Mouse (Mus musculus) adrenal gland, postnatal 4 days (tissue): ENCODE results near the gene Nadk2. TPM values are rescaled to one million over a fixed set of nuclear protein-coding genes. Genes with fewer than 3 reads are reported as not detected.

Experiments
- DNase-seq, 2 experiments: peaks; one replicate each; pipeline ENCODE4 v3.0.0; 2021 to 2022; ENCODE audit warnings: low spot score in 2 of 2, mixed read lengths in 2 of 2
- total RNA-seq, 2 experiments: library from RNA; stranded (reverse); gene quantifications; 2 replicates each; pipeline ENCODE4 v1.2.3; 2021

Gene Nadk2
- total RNA-seq, 2 experiments from 2014 or later = 90.3 to 90.6 TPM

- no peak for DNase-seq
Observed at GRCm38 (mm10) chr15:9087895-9088682, 17.0 kb downstream of the Nadk2 start.

- no peak for DNase-seq
Observed at GRCm38 (mm10) chr15:9088683-9089072, 17.6 kb downstream of the Nadk2 start.

GRCm38 (mm10) chr15:9089136-9089720, 18.2 kb downstream of the Nadk2 start:
- no peak for DNase-seq

GRCm38 (mm10) chr15:9090662-9091061, 19.6 kb downstream of the Nadk2 start:
- no peak for DNase-seq

GRCm38 (mm10) chr15:9093598-9094365, 22.7 kb downstream of the Nadk2 start:
- DNase-seq = no peak

DNA sequence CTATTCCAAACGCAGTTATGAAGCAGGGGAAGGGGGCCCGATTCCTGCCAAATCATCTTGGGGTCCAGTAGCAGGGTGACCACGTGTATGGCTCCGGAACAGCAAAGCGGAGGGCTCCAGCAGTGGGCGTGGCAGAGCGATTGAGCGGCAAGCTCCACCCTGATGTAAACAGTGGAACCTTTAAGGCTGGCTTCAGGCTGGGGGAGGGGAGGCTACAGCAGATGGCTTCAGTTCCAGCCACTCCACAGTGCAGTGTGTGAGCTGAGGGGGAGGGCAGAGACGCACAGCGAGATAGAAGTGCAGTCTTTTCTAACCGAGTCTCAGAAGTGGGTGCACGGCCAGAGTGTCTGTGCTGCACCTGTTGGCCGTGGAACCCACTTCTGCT, 23.3 kb downstream of the Nadk2 start:
- no peak for DNase-seq

GRCm38 (mm10) chr15:9096865-9097264, 25.8 kb downstream of the Nadk2 start:
- no peak for DNase-seq

DNA sequence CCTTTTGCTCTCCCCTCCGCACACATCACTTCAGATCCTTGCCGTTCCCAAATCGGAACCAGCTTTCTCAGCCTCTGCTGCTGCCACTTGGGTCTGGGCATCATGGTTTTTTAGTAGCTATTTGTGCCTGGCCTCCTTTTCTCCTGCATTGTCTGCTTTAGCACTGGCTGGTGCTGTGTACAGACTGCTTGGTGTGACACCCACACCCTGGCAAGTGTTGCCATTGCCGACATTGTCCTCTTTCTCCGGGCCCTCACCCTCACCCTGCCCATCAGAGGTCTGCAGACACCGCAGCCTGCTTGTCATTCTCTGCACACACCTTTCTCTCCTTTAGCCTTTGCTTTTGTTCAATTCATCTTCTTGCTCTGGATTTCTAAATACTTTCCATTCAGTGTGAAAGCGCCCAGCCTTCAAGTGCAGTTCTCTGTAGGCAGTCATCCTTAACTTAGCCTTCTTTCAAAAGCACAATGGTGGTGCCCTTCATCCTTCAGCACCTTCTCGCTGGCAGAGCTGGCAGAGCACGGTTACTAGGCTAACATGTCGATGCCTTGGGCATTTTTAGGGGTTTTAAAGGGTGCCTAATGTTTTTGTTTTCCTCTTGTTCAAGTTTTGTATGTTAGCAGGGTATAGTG, 29.5 kb downstream of the Nadk2 start:
- DNase-seq = no peak

GRCm38 (mm10) chr15:9106303-9107074, 35.4 kb downstream of the Nadk2 start:
- no peak for DNase-seq

DNA sequence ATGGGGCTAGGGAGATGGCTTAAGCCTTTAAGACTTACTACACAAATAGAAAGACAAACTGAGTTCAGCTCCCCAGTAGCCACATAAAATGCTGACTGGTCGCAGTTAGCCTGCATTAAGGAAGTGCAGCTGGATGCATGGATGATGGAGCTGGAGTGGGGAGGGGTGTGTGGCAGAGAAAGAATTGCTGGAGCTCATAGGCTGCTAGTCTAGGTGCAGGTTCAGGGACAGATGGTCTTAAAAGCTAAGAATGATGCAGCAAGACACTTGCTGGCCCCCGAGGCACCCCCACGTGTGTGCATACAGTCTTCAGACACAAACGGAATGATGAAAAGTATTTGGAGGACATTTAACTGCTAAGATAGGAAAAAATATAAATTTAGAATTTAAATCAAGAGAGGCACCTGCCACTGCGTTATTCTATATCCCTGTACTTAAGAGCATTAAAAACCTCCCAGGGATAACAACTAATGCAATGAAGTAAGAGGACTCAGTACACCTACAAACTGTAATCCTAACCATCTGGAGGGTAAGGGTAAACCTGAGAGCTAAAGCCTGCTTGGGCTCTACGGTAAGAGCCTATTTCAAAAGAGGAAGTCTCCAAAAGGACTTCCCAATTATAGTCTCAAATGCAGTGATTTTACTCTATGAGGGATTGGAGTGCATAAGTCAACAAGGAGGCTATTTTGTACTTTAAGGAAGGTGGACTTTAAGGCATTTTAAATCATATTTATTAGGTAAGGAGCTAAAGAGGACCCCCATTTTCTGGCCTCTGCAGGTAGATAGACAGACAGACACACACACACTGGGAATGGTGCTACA, 39.7 kb downstream of the Nadk2 start:
- no peak for DNase-seq

DNA sequence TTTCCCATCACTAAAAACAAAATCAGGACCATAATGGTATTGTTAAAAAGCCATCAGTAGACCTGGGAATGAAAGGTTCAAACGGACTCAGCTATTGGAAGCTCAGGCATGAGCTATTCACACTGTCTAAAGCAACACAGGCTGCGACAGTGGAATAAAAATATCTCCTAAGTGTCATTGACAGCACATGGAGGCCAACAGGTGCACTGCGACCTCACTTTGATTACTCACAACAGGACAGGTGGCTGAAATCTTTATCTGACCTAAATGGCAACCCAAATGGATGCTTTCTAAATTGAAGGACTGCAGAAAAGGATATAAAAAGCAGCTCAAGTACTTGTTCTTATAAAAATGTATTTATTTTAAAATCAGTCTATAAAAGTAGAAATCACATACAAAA, 40.6 kb downstream of the Nadk2 start:
- no peak for DNase-seq

DNA sequence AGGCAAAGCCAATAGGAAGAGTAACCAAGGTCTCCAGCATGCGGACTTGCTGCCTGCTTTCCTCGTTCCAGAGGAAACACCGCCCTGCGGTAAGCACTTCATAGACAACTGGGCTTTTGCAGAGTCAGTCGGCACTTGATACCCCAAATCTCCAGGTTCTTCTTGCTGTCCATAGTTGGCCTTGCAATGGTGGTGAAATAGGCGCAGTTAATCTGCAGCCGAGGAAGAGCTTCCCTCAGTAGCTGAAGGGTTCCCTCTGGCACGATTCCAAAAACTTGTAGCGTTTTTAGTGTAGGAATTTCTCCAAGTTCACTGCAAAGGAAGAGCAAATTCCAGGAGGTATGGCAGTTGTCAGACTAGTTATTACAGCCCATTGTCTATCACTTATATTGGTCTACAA, 42.5 kb downstream of the Nadk2 start:
- no peak for DNase-seq

DNA sequence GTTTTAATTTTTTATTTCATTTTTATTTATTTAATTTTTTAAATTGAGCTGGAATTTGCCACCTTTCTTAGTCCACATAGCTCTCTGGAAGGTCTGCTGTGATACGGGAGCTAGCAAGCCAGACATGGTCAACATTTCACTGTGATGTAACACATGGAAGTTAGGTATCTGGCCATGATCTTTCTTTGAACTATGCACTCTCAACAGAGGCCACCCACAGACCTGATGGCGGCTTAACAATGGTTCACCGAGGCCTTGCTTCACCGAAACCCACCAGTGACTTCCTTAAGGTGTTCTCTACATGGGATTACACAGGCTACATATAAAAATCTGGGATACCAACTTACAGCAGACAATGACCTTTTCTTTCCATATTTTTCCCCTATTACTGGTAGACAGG, 43.1 kb downstream of the Nadk2 start:
- no peak for DNase-seq

GRCm38 (mm10) chr15:9114599-9114998, 43.5 kb downstream of the Nadk2 start:
- DNase-seq = no peak

- no peak for DNase-seq
Observed at GRCm38 (mm10) chr15:9118852-9119251, 47.8 kb downstream of the Nadk2 start.

DNA sequence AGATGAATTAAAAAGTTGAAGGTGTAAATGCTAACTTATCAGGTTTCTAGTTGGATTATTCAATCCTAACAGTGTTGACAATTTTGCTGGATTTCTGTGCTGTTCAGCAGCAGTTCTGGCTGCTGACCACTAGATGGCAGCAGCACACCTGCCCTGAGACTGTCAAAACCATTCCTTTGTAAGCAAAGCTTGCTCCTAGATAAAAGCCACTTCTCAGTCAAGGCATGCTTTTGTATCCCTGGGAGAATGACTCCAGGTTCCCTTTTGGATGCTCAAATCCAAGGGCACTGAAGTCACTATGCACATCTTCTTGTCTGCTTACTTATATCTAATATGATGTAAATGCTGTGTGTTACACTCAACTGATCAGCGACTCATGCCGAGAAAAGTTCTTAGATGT, 49.0 kb downstream of the Nadk2 start:
- no peak for DNase-seq

DNA sequence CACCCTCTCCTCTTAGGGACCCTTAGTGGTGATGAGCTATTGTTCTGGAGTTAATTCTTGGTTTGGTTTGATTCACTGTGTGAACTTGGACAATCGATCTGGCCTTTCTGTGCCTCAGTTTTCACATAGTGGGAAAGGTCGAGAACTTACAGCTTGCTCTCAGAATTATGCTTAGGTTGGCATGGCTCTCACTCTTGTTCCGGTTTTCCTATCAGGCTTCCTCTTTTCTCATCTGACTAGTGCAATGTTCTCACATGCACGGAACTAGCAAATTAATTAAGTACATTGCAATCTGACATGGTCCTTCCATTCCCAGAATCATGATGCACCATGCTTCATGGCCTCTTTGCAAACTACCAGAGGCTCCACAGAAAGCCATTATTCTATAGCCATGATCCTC, 51.9 kb downstream of the Nadk2 start:
- no peak for DNase-seq

DNA sequence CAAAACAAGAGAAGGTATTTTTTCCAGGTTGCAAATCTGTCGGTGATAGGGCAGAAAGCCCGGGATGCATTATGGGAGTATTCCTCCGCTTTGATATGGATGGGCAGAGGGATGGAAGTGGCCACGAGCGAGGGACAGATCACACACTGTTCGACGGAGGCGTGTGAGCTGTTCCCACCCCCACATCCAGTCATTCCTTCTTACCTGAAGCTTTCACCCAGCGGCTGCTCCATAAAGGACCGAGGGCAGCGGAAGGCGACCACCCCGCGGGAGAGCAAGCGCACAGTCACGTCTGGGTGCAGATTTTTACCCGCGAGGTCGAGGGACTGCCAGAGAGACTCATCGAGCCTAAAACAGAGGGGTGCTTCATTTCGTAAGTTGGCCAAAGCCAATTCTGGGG, 53.8 kb downstream of the Nadk2 start:
- DNase-seq = no peak

GRCm38 (mm10) chr15:9127051-9127791, 56.2 kb downstream of the Nadk2 start:
- no peak for DNase-seq
